Mouse (Mus musculus) lung, embryonic 16.5 days (tissue): ENCODE results near the gene Poc1b. TPM values are rescaled to one million over a fixed set of nuclear protein-coding genes. Genes with fewer than 3 reads are reported as not detected.
"Not testable (repeated sequence)": the region's sequence is repeated elsewhere in the genome, so short reads cannot be mapped to it uniquely, and the experiment has no call there.

Experiments used
- ATAC-seq: fragments of 200-750 bp; cut with Nextera tagmentation; 2 replicates; pipeline ENCODE4 v1.8.0; 2017; ENCODE audit warnings: low read depth, mild to moderate bottlenecking, moderate library complexity
- H3K27ac ChIP-seq: fragments of 300-500 bp; sonication (generic); 2 replicates; pipeline ENCODE4 v1.5.1; 2014; ENCODE audit warnings: mild to moderate bottlenecking, control low read depth, low read length
- H3K27me3 ChIP-seq: fragments of 300-500 bp; sonication (generic); 2 replicates; pipeline ENCODE4 v1.6.1; 2014; ENCODE audit warnings: low read depth, low read length, mixed read lengths; ENCODE audit not compliant: control insufficient read depth, insufficient read depth
- H3K36me3 ChIP-seq: fragments of 300-500 bp; sonication (generic); 2 replicates; pipeline ENCODE4 v1.6.1; 2014; ENCODE audit warnings: low read length; ENCODE audit not compliant: control insufficient read depth, insufficient read depth
- H3K4me1 ChIP-seq: fragments of 300-500 bp; sonication (generic); replicated peaks from 2 replicates; pipeline ENCODE4 v1.6.1; 2014; ENCODE audit warnings: low read length, mixed read lengths; ENCODE audit not compliant: control insufficient read depth, insufficient read depth
- H3K4me2 ChIP-seq: fragments of 300-500 bp; sonication (generic); 2 replicates; pipeline ENCODE4 v1.6.1; 2014; ENCODE audit warnings: low read depth, low read length, control low read depth
- H3K4me3 ChIP-seq: fragments of 300-500 bp; sonication (generic); 2 replicates; pipeline ENCODE4 v1.5.1; 2014; ENCODE audit warnings: mild to moderate bottlenecking, low read length, control low read depth
- H3K9ac ChIP-seq: fragments of 300-500 bp; sonication (generic); 2 replicates; pipeline ENCODE4 v1.6.1; 2014; ENCODE audit warnings: low read length, control low read depth
- H3K9me3 ChIP-seq: fragments of 300-500 bp; sonication (generic); 2 replicates; pipeline ENCODE4 v1.6.1; 2016; ENCODE audit warnings: low read length; ENCODE audit not compliant: control insufficient read depth
- WGBS: fragments of 180-500 bp; shearing (Covaris S2); extraction: QIAGEN DNeasy Blood & Tissue Kit; methylation state at CpG from one replicate; pipeline ENCODE4 v1.1.7; 2014; 5-methylcytosine and 5-hydroxymethylcytosine counted together
- polyA plus RNA-seq: library from polyadenylated mRNA; unstranded; fragments of >200 nt; fragmentation: Nextera tagmentation; extraction: Ambion mirVana; gene quantifications from 2 replicates; pipeline ENCODE4 v1.2.1, GENCODE M21; 2015

Poc1b gene
- polyA plus RNA-seq, 1 experiment from 2014 or later = 22.7 TPM

DNA sequence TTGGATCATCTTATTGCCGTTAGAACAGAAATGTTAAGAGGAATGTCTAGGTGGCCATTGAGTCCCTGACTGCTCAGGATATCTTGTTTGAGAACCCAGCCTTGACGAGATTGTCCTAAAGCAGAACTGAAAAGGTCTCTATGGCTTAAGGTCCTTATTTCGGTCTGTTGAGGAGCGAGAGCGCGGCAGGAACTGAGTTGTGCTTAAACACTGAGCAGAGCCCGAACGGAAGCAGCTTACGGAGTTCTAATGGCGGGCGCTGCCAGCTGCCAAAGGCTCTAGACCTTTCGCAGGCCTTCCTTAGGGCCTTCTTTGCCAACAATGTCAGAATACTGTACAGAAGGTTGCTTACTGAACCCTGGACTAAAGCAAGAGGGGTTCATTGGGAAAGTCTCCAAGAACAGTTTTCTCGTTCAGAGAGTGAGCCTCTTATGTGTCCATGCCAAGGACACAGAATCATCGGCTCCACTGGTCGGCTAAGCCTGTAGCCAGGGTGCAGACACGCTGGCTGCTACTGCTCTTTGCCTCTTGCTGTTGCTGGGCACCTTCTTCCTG is 26.6 kb downstream of the Poc1b start:
- no peak overlapping the region for H3K4me2 ChIP-seq
- H3K4me1 ChIP-seq = 0 out of 2 replicates have a peak, but pooled peaks cover 2% of the 10 kb centered on the region
- H3K9ac ChIP-seq = no peak overlapping the region
- ATAC-seq = no peak
- H3K27ac ChIP-seq = no peak overlapping the region
- H3K27me3 ChIP-seq = no peaks in the 10 kb centered on the region
- 94% methylated on average over 16 of the region's 16 CpGs for WGBS
- no peaks in the 10 kb centered on the region for H3K9me3 ChIP-seq
- no peak overlapping the region for H3K4me3 ChIP-seq
- H3K36me3 ChIP-seq = peaks cover 11% of the 10 kb centered on the region

DNA sequence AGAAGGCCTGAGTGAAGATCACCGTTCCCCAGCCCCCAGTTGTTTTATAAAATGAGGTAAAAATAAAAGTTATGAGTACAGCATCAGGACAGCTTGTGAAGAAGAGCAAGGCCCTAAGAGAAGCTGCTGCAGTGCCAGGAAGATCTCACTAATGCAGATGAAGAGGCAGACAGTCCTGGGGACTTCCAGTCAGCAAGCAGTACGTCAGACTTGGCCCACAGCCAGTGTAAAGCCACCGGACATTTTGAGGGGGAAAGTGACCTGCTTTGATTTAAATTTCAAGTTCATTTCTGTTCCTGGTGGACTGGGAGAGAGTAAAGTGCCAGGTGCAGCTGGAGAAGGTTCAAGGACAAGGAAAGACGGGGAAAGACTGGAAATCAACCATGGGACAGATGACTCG is 29.5 kb downstream of the Poc1b start:
- no peak overlapping the region for H3K4me2 ChIP-seq

DNA sequence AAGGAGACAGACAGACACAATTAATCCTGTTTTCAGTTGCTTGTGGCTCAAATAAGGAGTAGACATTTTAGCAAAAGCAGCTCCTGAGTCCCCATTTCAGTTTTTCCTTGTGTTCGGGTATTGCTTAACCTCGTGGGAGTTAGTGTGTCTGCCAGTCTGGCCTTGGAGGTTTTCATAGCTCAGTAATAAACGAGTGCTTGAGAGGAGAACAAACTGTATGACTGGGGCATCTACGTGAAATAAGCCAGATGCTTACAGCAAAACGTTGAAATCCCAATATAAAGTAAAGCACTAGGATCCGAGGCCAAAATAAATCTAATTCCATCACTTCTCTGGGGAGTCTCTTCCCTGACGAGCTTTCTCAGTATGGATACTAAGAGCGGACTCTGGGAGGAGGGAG is 38.8 kb downstream of the Poc1b start:
- no peak overlapping the region for H3K9ac ChIP-seq
- no peak for ATAC-seq
- 79% methylated on average over 8 of the region's 8 CpGs for WGBS

More for the DNA sequence above, 29.5 kb downstream of the Poc1b start:
- peaks cover 16% of the 10 kb centered on the region for H3K36me3 ChIP-seq
- no peaks in the 10 kb centered on the region for H3K9me3 ChIP-seq
- no peak overlapping the region for H3K4me3 ChIP-seq
- H3K4me1 ChIP-seq = 0 out of 2 replicates have a peak, but pooled peaks cover 2% of the 10 kb centered on the region
- no peak overlapping the region for H3K9ac ChIP-seq
- no peak overlapping the region for H3K27ac ChIP-seq
- no peaks in the 10 kb centered on the region for H3K27me3 ChIP-seq
- 47% methylated on average over 5 of the region's 5 CpGs for WGBS
- no peak for ATAC-seq

DNA sequence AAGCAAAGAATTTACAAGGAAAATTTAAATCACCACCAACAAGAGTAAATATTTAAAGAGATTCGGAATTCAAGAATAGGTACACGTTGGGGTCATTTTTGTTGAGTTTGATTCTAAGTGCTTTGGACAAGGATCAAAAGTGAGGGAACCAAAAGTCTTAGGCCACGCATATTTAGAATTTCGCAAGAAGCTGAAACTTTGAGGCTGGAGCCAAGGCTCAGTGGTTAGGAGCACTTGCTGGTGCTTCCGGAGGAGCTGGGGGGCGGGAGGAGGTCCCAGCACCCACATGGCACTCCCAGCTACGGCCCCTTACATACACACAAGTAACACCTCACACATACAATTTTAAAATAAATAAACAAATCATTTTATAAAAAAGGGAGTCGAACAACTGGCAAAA is 39.8 kb downstream of the Poc1b start:
- Histone ChIP-seq H3K27ac (no peak overlapping the region), H3K9me3 (no peaks in the 10 kb centered on the region), H3K9ac (no peak overlapping the region), H3K4me3 (no peak overlapping the region), H3K4me1 (no peaks in the 10 kb centered on the region), H3K27me3 (no peaks in the 10 kb centered on the region), H3K4me2 (no peak overlapping the region), H3K36me3 (no peaks in the 10 kb centered on the region)
- ATAC-seq = no peak; the same call in 1 of the 2 replicates
- 61% methylated on average over 8 of the region's 8 CpGs for WGBS

More for the DNA sequence above, 38.8 kb downstream of the Poc1b start:
- Histone ChIP-seq H3K4me2 (no peak overlapping the region), H3K4me3 (no peak overlapping the region), H3K27me3 (no peaks in the 10 kb centered on the region), H3K9me3 (no peaks in the 10 kb centered on the region), H3K4me1 (no peaks in the 10 kb centered on the region), H3K27ac (no peak overlapping the region), H3K36me3 (no peaks in the 10 kb centered on the region)

DNA sequence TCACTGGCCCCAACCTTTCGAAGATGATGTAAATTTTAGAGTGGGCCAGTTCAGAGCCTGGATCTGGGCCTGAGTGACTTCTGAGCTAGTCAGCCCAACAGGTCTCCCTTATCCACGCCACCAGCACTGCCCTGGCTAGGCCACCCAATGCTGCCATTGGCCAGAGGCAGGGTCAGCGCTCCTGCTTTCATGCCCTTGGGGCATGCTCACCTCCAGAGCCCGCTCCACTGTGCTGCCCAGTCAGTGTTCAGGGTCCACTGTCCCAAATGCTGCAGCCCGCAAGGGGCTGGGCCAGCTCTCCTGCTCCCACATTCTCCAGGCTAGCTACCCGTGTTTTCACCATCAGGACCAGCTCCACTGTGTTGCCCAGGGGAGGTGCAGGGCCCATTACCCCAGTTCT is 43.2 kb downstream of the Poc1b start:
- Histone ChIP-seq H3K9ac (no peak overlapping the region), H3K9me3 (no peaks in the 10 kb centered on the region), H3K36me3 (no peaks in the 10 kb centered on the region), H3K27me3 (no peaks in the 10 kb centered on the region), H3K4me2 (no peak overlapping the region), H3K4me1 (no peaks in the 10 kb centered on the region), H3K4me3 (no peak overlapping the region), H3K27ac (no peak overlapping the region)
- ATAC-seq = no peak
- 96% methylated on average over 6 of the region's 6 CpGs for WGBS

DNA sequence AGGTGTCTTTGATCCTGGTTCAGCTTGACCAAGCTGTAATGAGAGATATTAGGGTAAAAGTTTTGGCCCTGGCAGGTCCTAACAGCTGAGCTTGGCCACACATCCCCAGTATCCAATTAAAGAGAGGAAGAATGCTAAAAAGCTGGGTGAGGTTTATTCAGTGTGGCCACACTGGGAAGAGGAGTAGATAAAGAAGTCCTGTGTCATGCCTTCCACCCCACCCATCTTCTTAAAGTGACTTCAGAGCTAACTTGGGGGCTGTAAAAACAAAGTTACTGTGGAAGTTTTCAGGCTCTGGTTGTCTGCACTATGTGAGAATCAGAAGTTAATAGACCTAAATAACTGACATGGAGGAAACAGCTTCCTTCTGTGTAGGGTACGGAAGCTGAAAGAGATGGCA is 44.7 kb downstream of the Poc1b start:
- no peaks in the 10 kb centered on the region for H3K27me3 ChIP-seq
- WGBS = 100% methylated on average over 1 of the region's 1 CpGs
- no peak overlapping the region for H3K9ac ChIP-seq
- H3K27ac ChIP-seq = no peak overlapping the region
- H3K36me3 ChIP-seq = peaks cover 4% of the 10 kb centered on the region; the same call in 1 of the 2 replicates
- no peaks in the 10 kb centered on the region for H3K9me3 ChIP-seq
- no peaks in the 10 kb centered on the region for H3K4me1 ChIP-seq
- H3K4me2 ChIP-seq = no peak overlapping the region
- H3K4me3 ChIP-seq = no peak overlapping the region
- no peak for ATAC-seq

DNA sequence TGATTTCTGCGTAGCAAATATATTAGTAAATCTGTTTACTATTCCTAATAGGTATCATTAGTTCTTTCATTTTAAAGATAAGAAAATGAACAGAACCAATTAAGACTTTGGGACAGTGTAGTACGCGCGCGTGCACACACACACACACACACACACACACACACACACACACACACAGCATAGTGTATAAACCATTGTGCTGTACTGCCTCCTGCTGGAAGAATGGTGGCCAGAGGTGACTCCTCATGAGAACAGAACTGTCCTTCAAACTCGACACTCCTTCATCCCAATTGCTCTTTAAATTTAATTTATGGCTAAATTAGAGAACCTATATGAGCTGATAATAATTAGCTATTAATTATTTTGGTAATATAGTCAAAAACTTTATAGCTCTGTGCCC is 45.2 kb downstream of the Poc1b start:
- peaks cover 4% of the 10 kb centered on the region; the same call in 1 of the 2 replicates for H3K36me3 ChIP-seq
- WGBS = 94% methylated on average over 6 of the region's 6 CpGs
- no peak overlapping the region for H3K4me2 ChIP-seq
- H3K9me3 ChIP-seq = no peaks in the 10 kb centered on the region
- H3K9ac ChIP-seq = no peak overlapping the region
- no peaks in the 10 kb centered on the region for H3K4me1 ChIP-seq
- H3K27me3 ChIP-seq = no peaks in the 10 kb centered on the region
- no peak overlapping the region for H3K27ac ChIP-seq
- no peak for ATAC-seq
- H3K4me3 ChIP-seq = no peak overlapping the region

DNA sequence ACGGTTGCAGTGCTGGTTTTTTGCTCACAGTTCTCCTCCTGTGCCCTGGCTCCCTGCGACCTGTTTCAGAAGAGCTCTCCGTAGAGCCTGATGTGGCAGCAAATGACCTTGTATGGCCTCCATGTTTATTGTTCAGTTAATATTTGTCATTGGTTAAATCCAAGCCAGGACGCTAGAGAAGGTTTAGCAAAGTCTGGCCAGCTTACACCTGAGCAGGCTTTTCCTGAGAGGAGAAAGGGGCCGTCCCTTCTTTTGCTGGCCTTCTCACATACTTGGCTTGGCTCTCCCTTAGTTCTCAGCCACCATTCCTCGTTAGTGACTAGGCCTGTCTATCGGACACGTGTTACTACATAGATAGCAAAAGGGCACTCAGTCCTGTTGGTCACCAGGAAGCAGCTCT is 47.8 kb downstream of the Poc1b start:
- Histone ChIP-seq H3K9ac (no peak overlapping the region), H3K9me3 (no peaks in the 10 kb centered on the region), H3K27ac (no peak overlapping the region), H3K4me2 (no peak overlapping the region), H3K36me3 (peaks cover 7% of the 10 kb centered on the region; the same call in 1 of the 2 replicates), H3K4me1 (no peaks in the 10 kb centered on the region), H3K4me3 (no peak overlapping the region), H3K27me3 (no peaks in the 10 kb centered on the region)
- WGBS = 71% methylated on average over 8 of the region's 8 CpGs
- ATAC-seq = no peak

DNA sequence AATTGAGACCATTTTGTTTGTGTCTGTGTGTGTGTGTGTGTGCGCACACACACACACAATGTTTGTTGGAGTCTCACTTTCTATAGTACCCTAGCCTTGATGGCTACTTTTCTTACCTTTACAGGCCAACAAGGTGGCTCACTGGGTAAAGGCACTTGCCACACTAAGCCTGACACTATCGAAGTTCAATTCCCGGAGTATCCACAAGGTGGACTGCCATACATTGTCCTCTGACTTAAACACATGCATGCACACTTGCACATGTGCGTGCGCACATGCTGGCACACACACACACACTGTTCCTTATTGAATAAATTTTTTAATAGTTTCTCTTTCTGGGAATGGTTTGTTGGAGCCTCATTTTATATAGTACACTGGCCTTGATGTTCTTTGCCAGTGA is 50.0 kb downstream of the Poc1b start:
- no peaks in the 10 kb centered on the region for H3K27me3 ChIP-seq
- H3K4me2 ChIP-seq = no peak overlapping the region
- H3K9ac ChIP-seq = no peak overlapping the region
- no peak for ATAC-seq
- 88% methylated on average over 5 of the region's 5 CpGs for WGBS
- H3K9me3 ChIP-seq = no peaks in the 10 kb centered on the region
- no peaks in the 10 kb centered on the region for H3K4me1 ChIP-seq
- no peak overlapping the region for H3K4me3 ChIP-seq
- peaks cover 12% of the 10 kb centered on the region; the same call in 1 of the 2 replicates for H3K36me3 ChIP-seq
- no peak overlapping the region for H3K27ac ChIP-seq

DNA sequence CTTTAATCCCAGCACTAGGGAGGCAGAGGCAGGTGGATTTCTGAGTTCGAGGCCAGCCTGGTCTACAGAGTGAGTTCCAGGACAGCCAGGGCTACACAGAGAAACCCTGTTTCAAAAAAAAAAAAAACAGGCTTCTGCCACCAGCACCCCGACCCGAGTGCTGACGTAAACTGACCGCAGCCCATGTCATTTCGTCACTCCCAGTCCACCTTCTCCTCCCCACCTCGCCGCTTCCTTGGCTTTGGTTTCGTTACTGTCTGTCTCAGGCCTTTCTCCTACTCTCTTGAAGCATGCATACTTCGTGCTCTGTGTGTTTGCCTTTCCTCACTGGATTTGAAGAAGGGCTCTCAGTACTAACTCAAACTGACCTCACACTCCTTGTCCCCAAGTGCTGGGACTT is 50.9 kb downstream of the Poc1b start:
- not testable (repeated sequence) for H3K27me3 ChIP-seq, ATAC-seq, H3K27ac ChIP-seq, H3K9me3 ChIP-seq, H3K4me2 ChIP-seq, H3K9ac ChIP-seq, H3K4me3 ChIP-seq, H3K4me1 ChIP-seq
- H3K36me3 ChIP-seq = peaks cover 12% of the 10 kb centered on the region; the same call in 1 of the 2 replicates
- WGBS = 80% methylated on average over 10 of the region's 10 CpGs
